Mouse (Mus musculus) stomach, postnatal 0 days (tissue): ENCODE results near the gene Dlx2.

Source experiments
- CTCF ChIP-seq: IDR thresholded peaks from 2 replicates; pipeline ENCODE4 v1.5.1; 2016; ENCODE audit warnings: antibody characterized with exemption, low read depth, mild to moderate bottlenecking, moderate library complexity
- EP300 ChIP-seq: optimal IDR thresholded peaks from 2 replicates; pipeline ENCODE3; 2016; ENCODE audit warnings: antibody characterized with exemption

DNA sequence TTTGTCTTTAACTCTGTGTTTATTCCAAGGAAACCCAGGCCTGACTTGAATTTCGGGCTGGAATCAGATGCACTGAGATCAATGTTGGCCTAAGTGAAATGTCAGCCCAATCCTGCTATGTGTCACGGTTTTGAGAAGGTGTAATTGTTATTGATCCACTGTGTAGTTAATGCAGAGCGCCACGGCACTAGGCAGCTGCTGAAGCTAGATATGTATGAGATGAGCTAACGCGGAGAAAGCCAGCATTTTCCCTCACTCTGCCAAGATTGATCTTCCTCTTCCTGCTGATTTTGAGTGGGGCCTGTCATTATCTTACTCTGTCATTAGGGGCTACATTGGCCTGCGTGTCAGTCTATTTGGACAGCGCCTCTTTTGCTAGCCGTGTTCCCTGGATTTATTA, 34.2 kb downstream of the Dlx2 start:
- no peak for TF ChIP-seq EP300
- TF ChIP-seq CTCF = no peak
